Mouse (Mus musculus) adrenal gland, adult 2 months (tissue): ENCODE results near the gene Cfap99. TPM values are rescaled to one million over a fixed set of nuclear protein-coding genes. Genes with fewer than 3 reads are reported as not detected.

Source experiments
- DNase-seq: peaks from one replicate; pipeline ENCODE4 v3.0.0; 2021
- polyA plus RNA-seq: library from polyadenylated mRNA; depleted of rRNA; stranded (reverse); fragments of >200 nt; gene quantifications from 2 replicates; pipeline ENCODE4 v1.2.3, GENCODE M21; 2012; rRNA removed
- total RNA-seq, 2 experiments: library from RNA; stranded (reverse); gene quantifications; 2 replicates each; pipeline ENCODE4 v1.2.3; 2021

Gene Cfap99
- total and polyA plus RNA-seq, 3 experiments: not detected

DNA sequence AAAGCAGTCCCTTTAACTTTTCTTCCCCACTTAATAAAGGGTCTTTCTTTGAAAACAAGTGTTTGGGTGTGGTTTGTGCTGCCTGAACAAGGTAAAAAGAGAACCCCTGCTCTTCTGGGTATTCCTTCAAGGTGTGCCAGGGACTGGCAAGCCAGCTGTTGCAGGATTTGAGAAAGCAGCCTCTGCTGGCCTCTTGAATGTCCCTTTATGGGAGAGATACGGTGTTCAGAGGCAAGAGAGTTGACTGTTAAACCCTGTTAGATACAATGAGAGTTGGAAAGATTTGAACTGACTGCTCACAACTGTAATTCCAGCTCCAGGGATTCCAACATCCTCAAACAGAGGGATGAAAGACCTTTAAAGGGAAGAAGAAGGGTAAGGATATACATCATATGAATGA lies 45.7 kb downstream of the Cfap99 start:
- no peak for DNase-seq

DNA sequence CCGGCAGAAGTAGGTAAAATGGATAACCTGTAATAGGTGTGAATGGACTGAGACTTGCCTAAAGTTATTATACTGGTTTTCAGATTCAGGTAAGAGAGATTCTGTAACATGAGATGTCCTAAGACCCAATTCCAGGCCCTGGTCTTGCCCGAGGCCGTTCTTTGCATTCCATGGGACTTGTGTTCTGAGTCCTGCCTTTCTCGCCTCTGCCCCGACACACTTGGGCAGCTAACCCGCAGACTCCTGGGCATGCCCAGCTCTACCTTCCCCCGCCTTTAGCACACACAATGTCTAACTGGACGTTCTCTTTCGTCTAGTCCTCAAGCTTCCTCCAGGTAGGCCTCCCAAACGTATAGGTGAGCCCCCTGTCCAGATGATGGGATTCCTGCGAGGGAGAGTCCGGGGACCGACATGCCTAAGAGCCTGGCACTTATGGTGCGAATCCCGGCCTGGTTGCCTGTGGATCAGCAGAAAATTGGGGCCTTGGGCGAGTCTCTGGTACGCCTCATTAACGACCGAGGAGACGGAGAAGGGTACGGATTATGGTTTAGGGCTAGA lies 47.2 kb downstream of the Cfap99 start:
- no peak for DNase-seq

DNA sequence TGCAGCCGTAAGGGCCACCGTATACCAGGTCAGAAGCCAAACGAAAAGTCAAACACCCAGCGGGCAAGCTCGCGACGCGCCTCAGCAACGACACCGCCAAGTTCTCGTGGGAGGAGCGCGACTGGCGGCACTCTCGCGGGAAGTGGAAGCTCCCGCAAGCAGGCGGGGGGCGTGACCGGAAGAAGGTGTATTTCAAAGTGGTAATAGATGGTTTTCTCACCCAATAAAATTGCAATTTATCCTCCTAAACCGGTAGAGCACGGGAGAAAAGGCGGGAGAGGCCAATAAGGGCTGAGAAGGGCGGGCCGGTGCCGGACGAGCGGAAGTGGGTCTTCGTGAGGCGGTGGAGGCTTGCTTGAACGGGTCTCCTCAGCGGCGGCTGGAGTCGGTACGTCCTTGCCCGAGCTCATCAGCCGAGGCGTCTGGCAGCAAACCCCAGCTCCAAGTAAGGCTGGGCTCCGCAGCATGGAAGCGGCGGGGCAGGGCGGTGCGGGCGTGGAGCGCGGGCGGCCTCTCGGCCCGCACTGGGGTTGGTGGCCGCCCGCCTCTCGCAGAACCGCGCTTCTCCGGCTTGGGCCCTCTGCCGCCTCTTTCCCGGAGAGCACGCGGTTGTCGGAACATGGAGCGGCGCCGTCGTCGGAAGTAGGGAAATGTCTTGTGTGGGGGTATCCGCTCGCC lies 47.8 kb downstream of the Cfap99 start, which contains the start of gene Rnf4:
Gene Rnf4, plus strand, starts transcription at position 193 of the 678 bp plus-strand sequence.
- peak; percentile 97 for DNase-seq

DNA sequence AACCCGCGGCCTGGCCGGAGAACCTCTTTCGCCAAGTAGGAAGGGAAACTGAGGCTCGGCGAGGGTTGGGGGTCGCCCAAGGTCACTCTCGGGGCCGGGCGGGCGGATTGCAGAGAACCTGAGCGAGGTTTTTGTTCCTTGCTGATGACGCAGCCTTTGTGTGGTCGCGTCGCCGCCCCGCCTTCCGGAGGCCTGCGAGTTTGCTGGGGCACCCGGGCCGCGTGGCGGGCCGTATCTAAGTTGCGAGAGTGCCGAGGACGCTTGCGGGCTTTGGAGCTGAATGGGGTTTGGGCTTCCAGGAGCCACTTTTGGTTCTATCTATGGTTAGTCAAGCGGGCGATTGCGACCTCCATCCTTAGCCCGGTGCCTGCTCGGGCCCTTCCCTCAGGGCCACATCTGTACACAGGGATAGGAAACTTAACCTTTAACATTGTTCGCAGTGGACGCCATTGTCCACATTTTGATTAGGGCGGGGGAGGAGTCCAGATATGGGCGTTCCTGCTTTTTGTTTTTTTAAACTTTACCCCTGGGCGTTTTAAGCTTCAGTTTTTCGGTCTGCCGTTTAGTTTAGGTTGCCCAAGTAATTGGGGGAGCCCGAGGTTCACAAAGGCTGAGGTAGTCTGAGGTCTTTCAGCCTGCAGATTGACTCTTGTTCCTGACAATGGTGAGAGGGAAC lies 48.5 kb downstream of the Cfap99 start:
- peak; percentile 76 for DNase-seq

DNA sequence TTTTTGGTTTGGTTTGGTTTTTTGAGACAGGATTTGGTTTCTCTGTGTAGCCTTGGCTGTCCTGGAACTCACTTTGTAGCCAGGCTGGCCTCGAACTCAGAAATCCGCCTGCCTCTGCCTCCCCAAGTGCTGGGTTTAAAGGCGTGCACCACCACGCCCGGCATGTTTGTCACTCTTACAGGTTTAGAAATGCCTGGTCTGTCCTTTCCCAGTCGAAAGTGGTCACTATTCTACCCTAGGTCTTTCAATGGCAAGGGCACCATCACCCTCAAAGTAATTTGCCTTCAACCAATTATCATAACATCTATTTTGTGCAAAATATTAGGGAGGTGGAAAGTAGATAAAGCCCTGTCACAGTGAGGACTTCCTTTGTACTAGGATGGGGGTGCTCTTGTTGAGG lies 51.8 kb downstream of the Cfap99 start:
- DNase-seq: no peak

DNA sequence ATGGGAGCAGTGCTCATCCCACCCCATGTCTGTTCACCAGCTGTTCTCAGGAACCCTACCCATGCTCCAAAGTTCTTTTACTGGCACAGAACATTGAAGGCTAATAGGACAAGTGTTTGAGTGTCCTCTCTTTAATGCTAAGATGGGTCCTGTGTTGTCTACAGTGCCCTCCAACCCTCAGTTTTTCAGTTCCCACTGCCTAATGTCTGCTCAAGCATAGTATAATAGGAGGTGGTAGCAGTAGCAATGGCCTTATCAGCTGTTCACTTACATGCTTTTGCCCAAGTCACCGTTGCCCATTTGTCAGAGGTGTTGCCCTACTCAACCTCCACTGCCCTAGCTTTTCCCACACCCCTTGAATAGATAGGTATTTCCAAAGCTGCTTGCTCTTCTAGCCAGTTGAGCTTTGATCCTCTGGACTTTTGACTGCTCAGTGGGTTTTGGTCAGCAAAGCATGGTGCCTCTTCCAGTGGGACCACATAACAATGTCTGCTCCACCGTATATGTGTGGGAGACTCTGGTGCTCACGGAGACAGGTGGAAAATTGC lies 63.8 kb downstream of the Cfap99 start:
- no peak for DNase-seq

DNA sequence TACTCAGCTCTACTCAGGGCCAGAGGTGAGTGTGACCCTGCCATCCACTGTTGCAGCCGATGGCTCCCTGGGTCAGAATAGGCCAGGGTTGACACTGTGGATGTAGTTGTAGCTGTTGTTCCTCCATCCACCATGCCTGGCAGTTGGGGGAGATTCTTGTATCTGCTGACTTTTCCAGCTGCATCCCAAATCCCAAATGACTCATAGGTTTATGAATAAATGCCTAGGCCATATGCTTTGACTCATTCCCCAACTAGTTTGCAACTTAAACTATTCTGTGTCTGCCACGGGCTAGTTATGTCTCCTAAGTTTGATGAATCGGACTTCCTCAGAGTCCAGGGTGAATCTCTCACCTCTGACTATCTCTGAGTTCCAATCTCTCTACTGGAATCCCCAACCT lies 71.9 kb downstream of the Cfap99 start:
- DNase-seq: no peak

DNA sequence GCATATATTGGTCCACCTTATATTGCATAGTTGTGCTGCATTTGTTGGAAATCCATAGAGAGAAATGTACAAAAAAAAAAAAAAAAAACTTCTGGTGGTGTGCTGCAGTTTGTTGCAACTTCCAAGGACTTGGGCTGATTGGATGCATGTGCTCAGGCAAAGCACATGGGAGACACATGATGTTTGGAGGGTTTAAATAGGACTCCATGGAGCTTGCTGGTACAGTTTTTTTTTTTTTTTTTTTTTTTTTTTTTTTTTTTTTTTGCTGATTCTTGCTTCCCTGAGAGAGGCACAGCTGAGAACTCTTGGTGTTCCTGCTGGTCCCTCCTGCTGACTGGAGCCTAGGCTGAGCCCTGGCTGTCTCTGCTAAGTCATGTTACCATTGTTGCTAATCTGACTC lies 74.7 kb downstream of the Cfap99 start:
- no peak for DNase-seq

DNA sequence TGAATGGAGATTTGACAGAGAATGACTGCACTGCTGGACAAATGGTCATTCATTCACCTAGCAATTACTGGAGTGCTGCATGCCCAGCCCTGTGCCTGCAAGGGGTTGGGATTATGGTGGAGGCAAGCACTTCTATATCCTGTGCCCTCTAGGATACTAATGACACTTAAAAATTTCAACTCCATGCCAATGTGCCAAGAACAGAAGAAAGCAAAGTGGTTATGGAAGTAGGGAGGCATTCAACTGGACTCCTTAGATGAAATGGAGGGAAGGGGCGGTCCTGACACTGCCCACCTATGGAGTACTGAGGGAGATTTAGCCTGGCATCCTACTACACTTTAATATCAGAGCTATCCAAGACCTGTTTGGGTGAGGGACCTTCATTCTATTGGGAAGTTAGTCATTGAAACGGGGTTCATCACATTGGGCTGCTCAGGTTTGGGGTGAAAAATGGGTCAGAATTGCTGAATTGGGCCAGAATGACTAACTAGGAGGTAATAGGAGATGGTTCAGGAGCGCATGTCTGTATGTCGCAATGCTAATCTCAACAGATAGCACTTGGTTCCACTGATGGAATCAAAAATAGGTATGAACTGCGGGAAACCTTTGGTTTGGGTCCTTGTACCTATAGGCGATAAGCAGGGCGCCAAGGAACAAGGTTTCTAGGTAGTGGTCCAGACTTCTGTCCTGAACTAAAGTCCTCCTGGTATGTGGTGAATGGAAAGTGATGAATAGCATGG lies 80.3 kb downstream of the Cfap99 start:
- no peak for DNase-seq

DNA sequence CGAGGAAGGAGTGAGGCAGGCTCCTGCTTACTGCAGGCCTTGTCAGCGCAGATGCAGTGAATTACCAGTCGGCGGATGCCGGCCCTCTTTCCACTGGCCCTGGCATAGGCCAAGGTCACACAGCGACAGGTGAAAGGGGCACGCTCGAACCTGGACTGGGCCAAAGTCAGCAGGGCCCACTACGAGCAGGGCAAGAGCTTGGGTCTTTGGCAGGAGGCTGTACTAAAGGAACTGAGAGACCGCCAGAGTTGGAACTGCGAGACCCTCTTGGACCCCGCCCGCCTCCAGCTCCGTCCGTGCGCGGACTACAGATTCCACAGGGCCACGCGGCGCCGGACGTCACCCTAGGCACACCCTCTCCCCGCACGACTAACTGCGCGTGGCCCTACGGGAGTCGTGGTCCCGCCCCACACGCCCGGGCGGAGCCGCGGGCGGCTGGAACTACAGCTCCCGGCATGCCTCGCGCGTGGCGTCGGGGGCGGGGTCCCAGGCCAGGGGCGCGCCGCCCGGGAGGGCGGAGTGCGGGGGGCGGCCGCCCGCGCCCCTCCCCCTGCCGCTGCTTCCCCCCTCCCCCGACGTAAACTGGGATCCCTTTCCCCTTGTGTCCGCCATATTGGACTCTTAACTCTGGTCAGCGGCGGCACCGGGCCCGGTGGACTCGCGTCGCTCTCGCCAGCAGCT lies 81.1 kb downstream of the Cfap99 start, which contains the start of gene Fam193a:
Gene Fam193a, plus strand, starts transcription at position 593 of the 681 bp plus-strand sequence.
- peak; percentile 99 for DNase-seq

DNA sequence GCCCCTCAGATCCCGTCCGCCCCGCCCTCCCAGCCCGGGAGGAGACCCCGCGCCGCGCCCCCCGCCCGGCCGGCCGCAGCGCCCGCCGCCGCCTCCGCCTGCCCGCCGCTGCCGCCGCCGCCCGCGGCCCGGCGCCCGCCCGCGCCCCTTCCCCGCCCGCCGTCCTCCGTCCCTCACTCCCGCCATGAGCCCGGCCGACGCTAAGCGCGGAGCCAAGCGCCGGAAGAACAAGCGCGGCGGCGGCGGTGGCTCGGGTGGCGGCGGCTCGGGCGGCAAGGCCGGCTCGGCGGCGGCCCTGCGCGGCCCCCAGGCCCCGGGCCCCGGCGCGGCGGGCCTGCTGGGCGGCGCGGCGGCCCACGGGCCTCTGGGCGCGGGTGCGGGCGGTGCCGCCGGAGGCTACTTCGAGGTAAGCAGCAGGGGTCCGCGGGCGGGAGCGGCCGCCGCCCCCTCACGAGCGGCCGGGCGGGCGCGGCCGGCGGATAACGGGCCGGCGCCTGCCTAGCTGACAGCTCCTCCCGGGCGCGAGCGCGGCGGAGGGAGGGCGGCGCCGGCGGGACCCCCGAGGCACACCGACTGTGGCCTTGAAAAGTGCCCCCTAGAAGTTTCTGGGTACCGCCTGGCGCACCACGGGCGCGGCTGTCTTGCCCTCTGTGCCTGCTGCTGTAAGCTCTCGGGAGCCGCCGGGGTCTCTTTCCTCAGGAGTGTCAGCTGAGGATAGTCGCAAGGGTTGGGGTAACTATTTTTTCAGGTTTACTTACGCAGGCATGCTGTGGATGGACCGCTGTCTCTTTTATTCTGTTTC lies 81.8 kb downstream of the Cfap99 start:
- DNase-seq: peak; percentile 45

DNA sequence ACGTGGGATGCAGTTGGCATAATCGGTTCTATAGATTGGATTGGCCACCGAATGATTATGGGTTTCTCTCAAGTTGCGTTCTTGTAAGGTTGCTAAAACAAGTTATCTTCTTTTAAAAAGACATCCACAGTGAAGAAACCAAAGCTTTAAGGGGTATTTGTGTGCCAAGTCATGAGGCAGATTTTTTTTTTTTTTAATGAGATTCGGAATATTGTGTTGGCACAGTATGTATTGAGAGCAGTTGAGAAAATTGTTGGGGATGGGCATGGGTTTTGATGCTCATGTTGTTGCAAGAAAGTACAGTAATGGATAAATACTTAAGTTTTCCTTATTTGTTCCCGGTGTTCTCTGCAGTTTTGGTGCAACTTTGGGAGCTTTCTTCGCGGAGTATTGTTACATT lies 82.4 kb downstream of the Cfap99 start:
- no peak for DNase-seq

DNA sequence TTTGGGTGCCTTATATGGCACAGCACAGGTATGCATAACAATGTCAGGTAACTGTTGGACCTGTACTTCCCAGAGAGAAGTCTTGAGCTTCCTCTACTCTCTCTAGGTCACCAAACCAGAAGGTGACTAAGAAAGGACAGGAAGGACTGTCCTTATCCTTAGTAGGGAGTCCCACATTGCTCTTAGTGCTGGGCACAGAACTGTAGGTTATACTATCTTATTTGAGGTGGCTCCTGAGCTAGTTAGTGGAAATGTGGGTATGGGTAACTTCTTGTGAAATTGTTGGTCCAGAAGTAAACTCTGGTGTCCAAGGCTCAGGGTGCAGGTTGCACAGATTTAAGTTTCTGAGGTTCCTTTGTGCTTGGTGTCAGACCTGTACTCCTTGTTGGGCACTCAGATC lies 83.7 kb downstream of the Cfap99 start:
- no peak for DNase-seq

DNA sequence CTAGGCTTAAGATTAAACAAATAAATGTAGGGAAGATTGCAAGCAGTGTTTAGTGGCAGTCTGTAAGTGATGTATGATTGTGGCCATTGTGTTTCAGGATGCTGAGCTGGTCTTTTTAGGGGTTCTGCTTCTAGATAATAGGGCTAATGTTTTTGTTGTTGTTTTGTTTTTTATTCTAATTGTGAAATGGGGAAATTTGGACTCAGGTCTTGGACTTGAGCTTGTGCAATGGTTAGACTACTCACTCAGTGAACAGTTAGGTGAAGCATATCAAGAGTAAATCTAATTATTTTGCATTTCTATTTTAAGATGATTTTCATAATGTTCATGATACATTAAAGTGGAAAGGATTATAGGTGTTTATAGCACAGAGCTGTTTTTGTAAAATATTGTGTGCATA lies 84.1 kb downstream of the Cfap99 start:
- DNase-seq: no peak

Other genes starting within 250 kb of the Cfap99 start
- gene Poln, start 119.2 kb upstream of the Cfap99 start, total RNA-seq: 10 to 100 TPM in 1 of 2 experiments, 1 to 10 TPM in 1; 7.0 to 12.3 TPM
- gene Poln, start 119.2 kb upstream of the Cfap99 start, polyA plus RNA-seq: 3.2 and 3.9 TPM in 2 replicates
- 1 to 10 TPM; 7.2 to 8.4 TPM for gene Haus3, start 119.1 kb upstream of the Cfap99 start, total RNA-seq
- 0.11 and 0.33 TPM in 2 replicates for gene Haus3, start 119.1 kb upstream of the Cfap99 start, polyA plus RNA-seq
- gene Mxd4, start 100.9 kb upstream of the Cfap99 start, total RNA-seq: 100 to 1,000 TPM; 100 to 125 TPM
- gene Mxd4, start 100.9 kb upstream of the Cfap99 start, polyA plus RNA-seq: 260 and 308 TPM in 2 replicates
- under 1 TPM; 0.40 to 0.90 TPM for gene Zfyve28, start 151 bp upstream of the Cfap99 start, total RNA-seq
- gene Zfyve28, start 151 bp upstream of the Cfap99 start, polyA plus RNA-seq: 1.6 and 3.8 TPM in 2 replicates
- 100 to 1,000 TPM in 1 of 2 experiments, 10 to 100 TPM in 1; 88.6 to 107 TPM for gene Rnf4, start 47.7 kb downstream of the Cfap99 start, total RNA-seq
- 25.7 and 29.2 TPM in 2 replicates for gene Rnf4, start 47.7 kb downstream of the Cfap99 start, polyA plus RNA-seq
- gene Fam193a, start 81.3 kb downstream of the Cfap99 start, total RNA-seq: 10 to 100 TPM; 24.5 to 36.6 TPM
- gene Fam193a, start 81.3 kb downstream of the Cfap99 start, polyA plus RNA-seq: 21.8 and 50.3 TPM in 2 replicates
- gene Tnip2, start 225.4 kb downstream of the Cfap99 start, total RNA-seq: 10 to 100 TPM; 12.8 to 14.8 TPM
- 55.1 and 55.3 TPM in 2 replicates for gene Tnip2, start 225.4 kb downstream of the Cfap99 start, polyA plus RNA-seq
- 10 to 100 TPM; 15.5 to 31.7 TPM for gene Sh3bp2, start 237.2 kb downstream of the Cfap99 start, total RNA-seq
- 14.7 and 15.9 TPM in 2 replicates for gene Sh3bp2, start 237.2 kb downstream of the Cfap99 start, polyA plus RNA-seq